Mouse (Mus musculus) erythroid progenitor cell, adult 5-6 weeks (primary cell): ENCODE measurements at regions not wholly inside any gene's neighbourhood (a gene's known extent, or its start where the extent isn't known, plus 50 kb on each side); places are given as distances from the start of the nearest gene placed in this dataset.

Experiments
- ATAC-seq: replicated peaks from 2 replicates; pipeline ENCODE4 v1.8.0; 2016; ENCODE audit warnings: moderate number of reproducible peaks, mild to moderate bottlenecking, moderate TSS enrichment, inconsistent platforms; ENCODE audit not compliant: poor library complexity, low FRiP score, severe bottlenecking

- no peak for ATAC-seq
These were observed 129.6 kb upstream of the Krr1 start for GRCm38 (mm10) chr10:111842896-111843295.

- ATAC-seq, result no peak
These were observed 129.2 kb upstream of the Krr1 start for GRCm38 (mm10) chr10:111843301-111843700.

GRCm38 (mm10) chr10:111844144-111844543, 128.3 kb upstream of the Krr1 start:
- no peak for ATAC-seq

GRCm38 (mm10) chr10:111845946-111846345, 126.5 kb upstream of the Krr1 start:
- no peak for ATAC-seq

- ATAC-seq, result no peak
These were observed 118.2 kb upstream of the Krr1 start for GRCm38 (mm10) chr10:111854254-111854653.

GRCm38 (mm10) chr10:111855496-111855895, 117.0 kb upstream of the Krr1 start:
- ATAC-seq, result no peak

- ATAC-seq, result no peak
These were observed 114.1 kb upstream of the Krr1 start for GRCm38 (mm10) chr10:111858403-111858802.

GRCm38 (mm10) chr10:111865286-111865830, 107.1 kb upstream of the Krr1 start:
- ATAC-seq, result no peak

GRCm38 (mm10) chr10:111867102-111867501, 105.4 kb upstream of the Krr1 start:
- no peak for ATAC-seq

GRCm38 (mm10) chr10:111867538-111867937, 104.9 kb upstream of the Krr1 start:
- no peak for ATAC-seq

- no peak for ATAC-seq
These were observed 92.1 kb upstream of the Krr1 start for GRCm38 (mm10) chr10:111880354-111880753.

GRCm38 (mm10) chr10:111881339-111882211, 90.9 kb upstream of the Krr1 start:
- ATAC-seq, result no peak

- ATAC-seq, result no peak
These were observed 89.9 kb upstream of the Krr1 start for GRCm38 (mm10) chr10:111882521-111882920.

- no peak for ATAC-seq
These were observed 87.8 kb upstream of the Krr1 start for GRCm38 (mm10) chr10:111884701-111885100.

GRCm38 (mm10) chr10:111889111-111889510, 83.4 kb upstream of the Krr1 start:
- ATAC-seq, result no peak

GRCm38 (mm10) chr10:111893489-111893888, 79.0 kb upstream of the Krr1 start:
- no peak for ATAC-seq

GRCm38 (mm10) chr10:111893941-111894340, 78.5 kb upstream of the Krr1 start:
- no peak for ATAC-seq

GRCm38 (mm10) chr10:111897361-111897760, 75.1 kb upstream of the Krr1 start:
- no peak for ATAC-seq

GRCm38 (mm10) chr10:111900723-111901716, 71.4 kb upstream of the Krr1 start:
- ATAC-seq, result no peak

GRCm38 (mm10) chr10:111903956-111904355, 68.5 kb upstream of the Krr1 start:
- no peak for ATAC-seq
